Mouse (Mus musculus): ENCODE data around the gene Dgcr2. TPM values are rescaled to one million over a fixed set of nuclear protein-coding genes. Genes with fewer than 3 reads are reported as not detected.

Dgcr2 gene
- 18.6 and 20.7 TPM in 2 replicates for polyA plus RNA-seq (2015; fragmentation: Nextera tagmentation; extraction: Ambion mirVana)

DNA sequence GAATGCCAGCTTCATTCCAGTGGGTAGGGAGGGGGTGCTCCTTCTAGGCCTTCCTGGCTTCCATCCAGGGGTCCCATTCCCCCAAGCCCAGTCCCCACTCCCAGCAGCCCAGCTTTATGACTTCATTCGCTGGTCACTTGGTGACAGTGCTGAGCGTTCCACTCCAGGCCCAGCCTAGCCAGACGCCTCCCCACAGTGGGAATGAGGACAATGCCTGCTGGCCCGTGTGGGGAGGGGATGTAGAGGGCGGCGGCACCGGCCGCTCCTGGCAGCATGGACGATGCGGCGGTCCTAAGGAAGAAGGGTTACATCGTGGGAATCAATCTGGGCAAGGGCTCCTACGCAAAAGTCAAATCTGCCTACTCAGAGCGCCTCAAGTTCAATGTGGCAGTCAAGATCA, at the start of gene Dgcr2, which contains the start of gene Tssk2:
TSS of gene Dgcr2 (minus strand) at position 101 of the 400 bp plus-strand sequence.
TSS of gene Tssk2 (plus strand) at position 176 of the 400 bp plus-strand sequence.
- DNase-seq (no peak), ATAC-seq (ENCODE audit: low read depth) (no peak)
- Histone ChIP-seq H3K4me3 (replicated peaks) (no peak within 1 kb of the TSS), H3K36me3 (peaks cover 50% of the 10 kb centered on the region), H3K27me3 (no peaks in the 10 kb centered on the region), H3K4me2 (no peak within 1 kb of the TSS), H3K9me3 (replicated peaks) (no peaks in the 10 kb centered on the region), H3K27ac (no peak within 1 kb of the TSS), H3K4me1 (replicated peaks) (no peaks in the 10 kb centered on the region), H3K9ac (no peak within 1 kb of the TSS)
- 83% methylated on average over 14 of the region's 14 CpGs for WGBS (ENCODE audit: insufficient replicate concordance)

GRCm38 (mm10) chr16:17945081-17945831, 46.9 kb upstream of the Dgcr2 start:
- Histone ChIP-seq H3K4me1 (replicated peaks) (no peaks in the 10 kb centered on the region), H3K27me3 (no peaks in the 10 kb centered on the region), H3K4me2 (no peak overlapping the region), H3K9me3 (replicated peaks) (no peaks in the 10 kb centered on the region), H3K27ac (no peak overlapping the region), H3K9ac (no peak overlapping the region), H3K4me3 (replicated peaks) (no peak overlapping the region), H3K36me3 (no peaks in the 10 kb centered on the region)
- 49% methylated on average over 7 of the region's 7 CpGs for WGBS (ENCODE audit: insufficient replicate concordance)
- no peak for ATAC-seq (ENCODE audit: low read depth)
- no peak for DNase-seq

GRCm38 (mm10) chr16:17943466-17943865, 45.1 kb upstream of the Dgcr2 start:
- H3K9me3 ChIP-seq (replicated peaks), result no peaks in the 10 kb centered on the region
- ATAC-seq (ENCODE audit: low read depth), result no peak
- H3K36me3 ChIP-seq, result no peaks in the 10 kb centered on the region
- no peak for DNase-seq
- no peak overlapping the region for H3K4me2 ChIP-seq
- H3K4me3 ChIP-seq (replicated peaks), result no peak overlapping the region
- peaks cover 15% of the 10 kb centered on the region for H3K4me1 ChIP-seq (replicated peaks)
- 60% methylated on average over 8 of the region's 8 CpGs for WGBS (ENCODE audit: insufficient replicate concordance)
- no peak overlapping the region for H3K27ac ChIP-seq
- no peak overlapping the region for H3K9ac ChIP-seq
- no peaks in the 10 kb centered on the region for H3K27me3 ChIP-seq

DNA sequence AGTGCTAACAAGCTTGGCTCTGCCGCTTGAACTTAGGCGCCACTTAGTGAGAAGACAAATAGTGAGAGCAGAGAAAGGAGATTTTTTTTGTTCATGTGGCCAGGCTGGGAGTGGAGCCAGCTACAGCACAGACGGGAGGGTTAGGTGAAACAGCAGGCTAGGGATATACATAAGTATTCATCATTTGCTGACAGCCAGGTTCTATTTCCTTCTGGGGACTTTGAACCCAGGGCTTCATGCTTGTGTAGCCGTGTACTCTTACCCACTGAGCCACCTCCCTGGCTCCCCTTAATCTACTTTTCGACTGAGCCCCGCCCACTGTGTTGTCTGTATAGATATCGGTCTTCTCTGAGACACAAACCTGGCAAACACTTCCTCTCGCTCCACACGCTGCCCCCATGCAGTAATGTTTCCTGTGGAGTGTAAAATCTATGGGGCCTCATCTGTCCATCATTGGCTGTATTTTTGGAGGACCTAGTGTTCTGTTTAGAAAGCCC, 40.9 kb upstream of the Dgcr2 start:
- DNase-seq, result peak; percentile 68
- peak overlapping the region; percentile 20; the same call in 1 of the 2 replicates for H3K9ac ChIP-seq
- peak overlapping the region; percentile 85 for H3K27ac ChIP-seq
- peak overlapping the region; percentile 44 for H3K4me2 ChIP-seq
- no peaks in the 10 kb centered on the region for H3K27me3 ChIP-seq
- no peaks in the 10 kb centered on the region for H3K9me3 ChIP-seq (replicated peaks)
- no peak overlapping the region; the same call in 1 of the 2 replicates for H3K4me3 ChIP-seq (replicated peaks)
- 19% methylated on average over 9 of the region's 9 CpGs for WGBS (ENCODE audit: insufficient replicate concordance)
- peak; percentile 88 for ATAC-seq (ENCODE audit: low read depth)
- H3K4me1 ChIP-seq (replicated peaks), result peaks cover 40% of the 10 kb centered on the region
- H3K36me3 ChIP-seq, result no peaks in the 10 kb centered on the region

DNA sequence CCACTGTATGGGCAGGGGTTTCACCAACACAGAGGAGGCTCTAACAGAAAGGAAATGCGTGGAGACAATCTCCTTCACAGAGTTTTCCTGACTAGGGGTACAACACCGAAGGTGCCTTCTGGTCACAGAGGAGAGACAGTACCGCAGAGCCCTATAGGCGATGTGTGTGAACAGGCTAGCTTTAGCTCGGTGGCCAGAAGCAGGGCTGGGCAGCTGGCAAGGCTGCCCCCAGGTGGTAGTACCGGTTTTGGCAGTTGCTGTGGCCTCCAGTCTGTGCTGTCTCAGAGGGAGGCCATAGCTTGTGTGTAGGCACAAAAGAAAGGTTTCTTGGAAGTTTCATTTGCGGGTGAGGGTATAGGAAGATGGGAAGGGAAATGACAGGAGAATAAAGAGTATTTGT, 40.5 kb upstream of the Dgcr2 start:
- Histone ChIP-seq H3K27me3 (no peaks in the 10 kb centered on the region), H3K9ac (peak overlapping the region; percentile 20; the same call in 1 of the 2 replicates), H3K9me3 (replicated peaks) (no peaks in the 10 kb centered on the region), H3K4me3 (replicated peaks) (no peak overlapping the region), H3K36me3 (no peaks in the 10 kb centered on the region), H3K4me2 (peak overlapping the region; percentile 44), H3K4me1 (replicated peaks) (peaks cover 45% of the 10 kb centered on the region), H3K27ac (peak overlapping the region; percentile 85)
- DNase-seq, result peak; percentile 80
- peak; percentile 89 for ATAC-seq (ENCODE audit: low read depth)
- WGBS (ENCODE audit: insufficient replicate concordance), result 5% methylated on average over 7 of the region's 7 CpGs

GRCm38 (mm10) chr16:17938187-17938586, 39.8 kb upstream of the Dgcr2 start:
- ATAC-seq (ENCODE audit: low read depth), result no peak
- H3K27me3 ChIP-seq, result no peaks in the 10 kb centered on the region
- 25% methylated on average over 7 of the region's 7 CpGs for WGBS (ENCODE audit: insufficient replicate concordance)
- peak overlapping the region; percentile 20; the same call in 1 of the 2 replicates for H3K9ac ChIP-seq
- no peak for DNase-seq
- no peak overlapping the region for H3K4me3 ChIP-seq (replicated peaks)
- H3K4me1 ChIP-seq (replicated peaks), result peaks cover 52% of the 10 kb centered on the region
- peak overlapping the region; percentile 44; the same call in 1 of the 2 replicates for H3K4me2 ChIP-seq
- H3K9me3 ChIP-seq (replicated peaks), result no peaks in the 10 kb centered on the region
- peak overlapping the region; percentile 85 for H3K27ac ChIP-seq
- H3K36me3 ChIP-seq, result no peaks in the 10 kb centered on the region

DNA sequence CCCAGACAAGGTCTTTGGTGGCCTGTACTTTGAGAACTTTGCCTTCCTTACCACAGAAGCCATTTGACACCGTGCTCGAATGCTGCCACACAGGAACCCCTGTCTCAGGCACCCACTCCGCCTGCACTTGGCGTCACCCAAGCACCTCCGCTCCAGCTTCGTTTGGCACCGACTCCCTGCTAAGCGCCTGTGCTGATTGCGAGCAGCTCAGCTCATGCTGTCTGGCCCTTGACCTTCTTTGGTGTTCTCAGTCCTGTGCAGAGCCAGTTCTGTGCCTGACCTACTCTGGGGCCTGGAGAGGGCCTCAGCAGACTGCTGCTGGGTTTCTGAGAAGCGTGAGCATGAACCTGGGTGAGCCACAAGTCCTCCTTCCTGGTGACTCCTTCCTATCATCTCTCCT, 38.4 kb upstream of the Dgcr2 start:
- no peak for DNase-seq
- Histone ChIP-seq H3K4me3 (replicated peaks) (no peak overlapping the region), H3K9ac (no peak overlapping the region), H3K4me2 (no peak overlapping the region), H3K4me1 (replicated peaks) (peaks cover 59% of the 10 kb centered on the region), H3K36me3 (no peaks in the 10 kb centered on the region), H3K27me3 (no peaks in the 10 kb centered on the region), H3K9me3 (replicated peaks) (no peaks in the 10 kb centered on the region), H3K27ac (peak overlapping the region; percentile 47)
- WGBS (ENCODE audit: insufficient replicate concordance), result 75% methylated on average over 10 of the region's 10 CpGs
- ATAC-seq (ENCODE audit: low read depth), result no peak

- Histone ChIP-seq H3K4me1 (replicated peaks) (peaks cover 60% of the 10 kb centered on the region), H3K27ac (peak overlapping the region; percentile 87), H3K36me3 (no peaks in the 10 kb centered on the region), H3K27me3 (no peaks in the 10 kb centered on the region), H3K4me2 (no peak overlapping the region), H3K9me3 (replicated peaks) (no peaks in the 10 kb centered on the region), H3K4me3 (replicated peaks) (no peak overlapping the region), H3K9ac (peak overlapping the region; percentile 34)
- DNase-seq (no peak), ATAC-seq (ENCODE audit: low read depth) (no peak)
- WGBS (ENCODE audit: insufficient replicate concordance), result 27% methylated on average over 3 of the region's 3 CpGs
These were observed 36.1 kb upstream of the Dgcr2 start for GRCm38 (mm10) chr16:17934445-17934910.

DNA sequence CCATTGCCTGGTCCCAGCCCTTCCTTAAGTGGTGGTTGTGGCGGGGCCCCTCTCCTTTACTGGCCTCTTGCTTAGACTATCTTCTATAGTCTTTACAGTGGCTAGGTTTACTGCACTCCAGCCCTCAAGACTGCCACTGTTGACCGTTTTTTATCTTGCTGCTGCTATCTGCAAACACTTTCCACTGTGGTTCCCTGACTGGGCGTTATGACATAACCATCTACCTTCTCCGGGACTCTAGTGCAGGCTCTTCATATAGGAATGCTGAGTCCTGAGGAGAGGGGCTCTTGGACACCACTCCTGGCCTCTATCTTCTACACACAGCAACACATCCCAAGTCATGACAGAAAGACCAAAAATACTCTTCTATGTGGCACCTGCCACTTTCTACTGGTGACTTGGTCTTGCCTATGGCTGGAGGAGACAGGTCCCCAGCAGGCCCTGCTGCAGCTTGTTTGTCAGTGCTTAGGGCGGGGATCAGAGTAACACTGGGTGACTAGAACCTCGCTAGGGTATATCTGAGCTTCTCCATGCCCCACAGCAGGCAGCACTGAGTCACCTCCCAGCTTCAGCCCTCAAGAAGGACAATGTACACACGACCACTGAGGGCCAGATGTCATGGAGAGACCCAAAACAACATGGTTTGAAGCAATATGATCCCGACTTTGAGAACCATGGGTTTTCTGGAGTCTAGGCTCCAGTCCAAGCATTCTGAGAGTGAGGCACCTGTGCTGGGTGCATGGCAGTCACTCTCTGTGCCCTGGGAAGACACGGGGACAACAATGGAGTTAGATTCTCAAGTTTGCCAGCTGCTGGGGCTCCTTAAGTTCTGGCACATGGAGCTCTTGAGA, 35.5 kb upstream of the Dgcr2 start:
- no peaks in the 10 kb centered on the region for H3K27me3 ChIP-seq
- no peaks in the 10 kb centered on the region for H3K36me3 ChIP-seq
- H3K9me3 ChIP-seq (replicated peaks), result no peaks in the 10 kb centered on the region
- no peak overlapping the region for H3K4me3 ChIP-seq (replicated peaks)
- peaks cover 60% of the 10 kb centered on the region for H3K4me1 ChIP-seq (replicated peaks)
- H3K27ac ChIP-seq, result peak overlapping the region; percentile 87
- ATAC-seq (ENCODE audit: low read depth) (peak; percentile 76), DNase-seq (peak; percentile 29)
- WGBS (ENCODE audit: insufficient replicate concordance), result 27% methylated on average over 9 of the region's 9 CpGs
- H3K9ac ChIP-seq, result peak overlapping the region; percentile 34
- H3K4me2 ChIP-seq, result no peak overlapping the region

DNA sequence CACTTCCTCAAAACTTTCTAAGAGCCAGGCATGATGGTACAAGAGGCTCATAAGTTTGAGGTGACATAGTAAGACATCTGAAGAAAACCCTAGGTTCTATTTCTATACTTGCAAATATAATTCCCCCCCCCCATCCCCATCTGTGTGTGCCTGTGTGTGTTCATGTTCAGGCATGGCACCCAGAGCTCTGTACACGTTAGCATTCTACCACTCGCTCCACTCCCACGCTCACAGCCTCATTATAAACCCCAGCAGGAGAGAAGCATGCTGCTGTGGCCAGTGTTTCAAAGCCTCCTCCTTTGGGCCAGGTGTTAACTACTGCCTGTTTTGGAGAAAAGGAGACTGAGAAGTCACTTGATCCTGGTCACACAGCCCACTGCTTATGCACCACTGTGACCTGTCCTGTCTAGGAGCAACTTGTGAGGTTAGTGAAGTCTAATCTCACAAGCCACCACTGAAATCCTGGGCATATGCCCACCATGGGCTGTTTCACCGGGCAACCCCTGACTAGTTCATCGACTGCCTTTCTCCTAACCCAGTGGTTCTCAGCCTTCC, 33.6 kb upstream of the Dgcr2 start:
- no peak overlapping the region for H3K9ac ChIP-seq
- H3K36me3 ChIP-seq, result no peaks in the 10 kb centered on the region
- H3K4me3 ChIP-seq (replicated peaks), result no peak overlapping the region
- H3K4me2 ChIP-seq, result no peak overlapping the region
- H3K4me1 ChIP-seq (replicated peaks), result peaks cover 54% of the 10 kb centered on the region
- ATAC-seq (ENCODE audit: low read depth), result no peak
- no peaks in the 10 kb centered on the region for H3K27me3 ChIP-seq
- no peaks in the 10 kb centered on the region for H3K9me3 ChIP-seq (replicated peaks)
- 0 out of 2 replicates have a peak overlapping the region, but pooled peaks have one; percentile 29 for H3K27ac ChIP-seq
- DNase-seq, result no peak
- WGBS (ENCODE audit: insufficient replicate concordance), result 75% methylated on average over 5 of the region's 5 CpGs

DNA sequence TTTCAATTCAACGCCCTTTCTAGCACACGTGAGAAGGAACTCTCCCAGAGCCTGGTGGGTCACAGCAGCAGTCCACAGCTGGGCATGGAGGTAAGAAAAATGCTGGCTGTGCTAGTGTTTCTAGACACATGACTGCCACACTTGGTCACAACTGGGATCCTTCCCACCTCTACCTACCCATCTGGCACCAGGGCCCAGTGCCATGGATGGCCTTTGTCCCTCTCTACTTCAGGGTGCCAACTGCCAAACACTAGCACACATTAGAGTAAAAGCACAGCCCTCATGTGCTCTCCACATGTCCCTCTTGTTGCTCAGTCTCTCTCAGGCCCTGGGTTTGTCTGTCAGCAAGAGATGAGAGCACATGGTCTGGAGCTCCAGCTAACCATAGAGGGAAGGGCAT, 31.3 kb upstream of the Dgcr2 start:
- WGBS (ENCODE audit: insufficient replicate concordance), result 79% methylated on average over 2 of the region's 2 CpGs
- Histone ChIP-seq H3K9ac (no peak overlapping the region), H3K4me1 (replicated peaks) (peaks cover 64% of the 10 kb centered on the region), H3K4me3 (replicated peaks) (no peak overlapping the region), H3K36me3 (peaks cover 22% of the 10 kb centered on the region), H3K4me2 (no peak overlapping the region), H3K27me3 (no peaks in the 10 kb centered on the region), H3K9me3 (replicated peaks) (no peaks in the 10 kb centered on the region), H3K27ac (peak overlapping the region; percentile 87)
- no peak for ATAC-seq (ENCODE audit: low read depth)
- no peak for DNase-seq
